Mouse (Mus musculus): ENCODE data around the gene Kcnn3. TPM values are rescaled to one million over a fixed set of nuclear protein-coding genes. Genes with fewer than 3 reads are reported as not detected.

Gene Kcnn3
- polyA plus RNA-seq, 1 experiment from 2014 or later, result 1.1 TPM

DNA sequence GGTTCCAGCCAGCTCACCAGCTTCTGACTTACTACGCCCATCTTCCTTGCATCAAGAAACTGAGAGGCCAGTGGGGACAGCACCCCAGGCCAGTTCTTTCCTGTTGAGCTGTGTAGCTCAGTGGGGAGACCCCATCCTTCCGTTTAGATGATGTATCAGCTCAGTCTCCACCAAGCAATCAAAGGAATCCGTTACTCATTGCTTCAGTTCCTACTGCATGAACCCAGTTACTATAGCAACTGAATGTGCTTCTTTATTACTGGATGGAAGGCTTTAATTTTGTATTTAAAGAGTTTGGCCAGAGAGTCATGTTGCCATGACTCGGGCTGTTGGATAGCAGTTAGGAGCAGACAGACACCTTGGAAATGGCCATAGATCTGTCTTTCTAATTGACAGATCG is 85.3 kb downstream of the Kcnn3 start:
- no peaks in the 10 kb centered on the region for H3K9me3 ChIP-seq (replicated peaks; ENCODE audit: control insufficient read depth, low read length)
- H3K9ac ChIP-seq (replicated peaks; ENCODE audit: low read length), result no peak overlapping the region
- DNase-seq (ENCODE audit: low spot score) (no peak), ATAC-seq (replicated peaks; ENCODE audit: insufficient number of reproducible peaks, low FRiP score, low TSS enrichment, low read depth) (no peak)
- no peak overlapping the region for H3K27ac ChIP-seq (replicated peaks; ENCODE audit: low read depth, low read length)
- 76% methylated on average over 5 of the region's 5 CpGs for WGBS
- no peaks in the 10 kb centered on the region for H3K36me3 ChIP-seq (replicated peaks; ENCODE audit: control insufficient read depth, insufficient read depth, low read depth, low read length)
- H3K4me1 ChIP-seq (ENCODE audit: control insufficient read depth, insufficient read depth, low read length), result no peaks in the 10 kb centered on the region
- H3K4me2 ChIP-seq (ENCODE audit: low read depth, low read length), result no peak overlapping the region
- H3K4me3 ChIP-seq (ENCODE audit: low read depth, low read length), result no peak overlapping the region
- H3K27me3 ChIP-seq (ENCODE audit: control insufficient read depth, insufficient read depth, low read length), result no peaks in the 10 kb centered on the region

DNA sequence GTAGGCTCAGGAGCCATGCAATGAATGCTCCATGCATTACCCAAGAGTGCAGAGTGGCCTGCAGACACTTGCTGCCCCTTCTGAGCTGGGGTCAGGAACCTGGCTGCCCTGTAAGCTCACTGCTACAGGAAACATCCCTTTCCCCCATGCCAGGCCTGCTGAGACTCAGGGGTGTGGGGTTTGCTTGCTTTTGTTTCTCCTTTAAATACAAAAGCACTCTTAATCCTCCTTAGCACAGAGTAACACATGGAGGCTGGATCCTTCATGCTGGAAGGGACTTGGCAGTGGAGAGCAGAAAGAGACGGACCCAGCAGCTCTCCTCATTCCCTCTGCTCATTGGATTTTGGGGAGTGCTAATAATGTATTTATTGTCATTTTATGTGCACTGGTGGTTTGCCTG is 87.4 kb downstream of the Kcnn3 start:
- no peak overlapping the region for H3K4me3 ChIP-seq (ENCODE audit: low read depth, low read length)

DNA sequence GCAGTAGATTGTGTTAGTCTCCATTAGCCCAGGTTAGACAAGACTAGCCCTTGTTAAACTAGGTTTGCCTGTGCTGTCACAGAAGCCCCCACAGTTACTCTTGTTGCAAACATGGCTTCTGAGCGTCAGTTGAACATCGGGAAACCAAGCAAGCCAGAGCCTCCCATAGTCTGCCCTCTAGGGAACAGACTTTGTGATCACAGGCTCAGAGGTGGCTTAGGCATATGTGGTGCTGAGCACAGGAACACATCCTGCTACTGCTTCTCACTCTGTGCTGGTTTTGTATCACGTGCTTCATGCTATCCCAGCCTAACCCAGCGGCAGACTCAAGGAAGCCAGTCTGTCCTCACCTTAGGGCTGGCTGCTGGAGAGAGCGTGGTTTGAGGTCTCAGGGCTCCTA is 92.1 kb downstream of the Kcnn3 start:
- DNase-seq (ENCODE audit: low spot score), result no peak
- no peak overlapping the region for H3K4me2 ChIP-seq (ENCODE audit: low read depth, low read length)
- no peaks in the 10 kb centered on the region for H3K4me1 ChIP-seq (ENCODE audit: control insufficient read depth, insufficient read depth, low read length)
- H3K9me3 ChIP-seq (replicated peaks; ENCODE audit: control insufficient read depth, low read length), result no peaks in the 10 kb centered on the region
- H3K36me3 ChIP-seq (replicated peaks; ENCODE audit: control insufficient read depth, insufficient read depth, low read depth, low read length), result no peaks in the 10 kb centered on the region
- WGBS, result 73% methylated on average over 5 of the region's 5 CpGs
- H3K27me3 ChIP-seq (ENCODE audit: control insufficient read depth, insufficient read depth, low read length), result no peaks in the 10 kb centered on the region
- H3K4me3 ChIP-seq (ENCODE audit: low read depth, low read length), result no peak overlapping the region
- no peak overlapping the region for H3K27ac ChIP-seq (replicated peaks; ENCODE audit: low read depth, low read length)
- no peak overlapping the region for H3K9ac ChIP-seq (replicated peaks; ENCODE audit: low read length)
- ATAC-seq (replicated peaks; ENCODE audit: insufficient number of reproducible peaks, low FRiP score, low TSS enrichment, low read depth), result no peak

More for the DNA sequence above, 87.4 kb downstream of the Kcnn3 start:
- H3K9me3 ChIP-seq (replicated peaks; ENCODE audit: control insufficient read depth, low read length), result no peaks in the 10 kb centered on the region
- no peak overlapping the region for H3K4me2 ChIP-seq (ENCODE audit: low read depth, low read length)
- no peaks in the 10 kb centered on the region for H3K36me3 ChIP-seq (replicated peaks; ENCODE audit: control insufficient read depth, insufficient read depth, low read depth, low read length)
- 52% methylated on average over 1 of the region's 1 CpGs for WGBS
- H3K27me3 ChIP-seq (ENCODE audit: control insufficient read depth, insufficient read depth, low read length), result no peaks in the 10 kb centered on the region
- H3K27ac ChIP-seq (replicated peaks; ENCODE audit: low read depth, low read length), result no peak overlapping the region
- ATAC-seq (replicated peaks; ENCODE audit: insufficient number of reproducible peaks, low FRiP score, low TSS enrichment, low read depth), result no peak
- no peaks in the 10 kb centered on the region for H3K4me1 ChIP-seq (ENCODE audit: control insufficient read depth, insufficient read depth, low read length)
- no peak overlapping the region for H3K9ac ChIP-seq (replicated peaks; ENCODE audit: low read length)
- peak; percentile 38 for DNase-seq (ENCODE audit: low spot score)

- no peak for ATAC-seq (replicated peaks; ENCODE audit: insufficient number of reproducible peaks, low FRiP score, low TSS enrichment, low read depth)
- H3K4me2 ChIP-seq (ENCODE audit: low read depth, low read length), result no peak overlapping the region
- 0 out of 2 replicates have a peak overlapping the region, but pooled peaks have one; percentile 20 for H3K27ac ChIP-seq (replicated peaks; ENCODE audit: low read depth, low read length)
- peak; percentile 25 for DNase-seq (ENCODE audit: low spot score)
- H3K4me1 ChIP-seq (ENCODE audit: control insufficient read depth, insufficient read depth, low read length), result no peaks in the 10 kb centered on the region
- H3K27me3 ChIP-seq (ENCODE audit: control insufficient read depth, insufficient read depth, low read length), result no peaks in the 10 kb centered on the region
- H3K36me3 ChIP-seq (replicated peaks; ENCODE audit: control insufficient read depth, insufficient read depth, low read depth, low read length), result no peaks in the 10 kb centered on the region
- H3K9me3 ChIP-seq (replicated peaks; ENCODE audit: control insufficient read depth, low read length), result no peaks in the 10 kb centered on the region
- WGBS, result 69% methylated on average over 18 of the region's 18 CpGs
- no peak overlapping the region for H3K9ac ChIP-seq (replicated peaks; ENCODE audit: low read length)
- no peak overlapping the region for H3K4me3 ChIP-seq (ENCODE audit: low read depth, low read length)
These were observed 93.9 kb downstream of the Kcnn3 start for GRCm38 (mm10) chr3:89613526-89614523.

GRCm38 (mm10) chr3:89616861-89617260 is 96.9 kb downstream of the Kcnn3 start:
- H3K4me3 ChIP-seq (ENCODE audit: low read depth, low read length), result no peak overlapping the region
- H3K9me3 ChIP-seq (replicated peaks; ENCODE audit: control insufficient read depth, low read length), result no peaks in the 10 kb centered on the region
- ATAC-seq (replicated peaks; ENCODE audit: insufficient number of reproducible peaks, low FRiP score, low TSS enrichment, low read depth) (no peak), DNase-seq (ENCODE audit: low spot score) (no peak)
- no peak overlapping the region for H3K27ac ChIP-seq (replicated peaks; ENCODE audit: low read depth, low read length)
- H3K4me2 ChIP-seq (ENCODE audit: low read depth, low read length), result no peak overlapping the region
- 68% methylated on average over 6 of the region's 6 CpGs for WGBS
- no peaks in the 10 kb centered on the region for H3K27me3 ChIP-seq (ENCODE audit: control insufficient read depth, insufficient read depth, low read length)
- no peaks in the 10 kb centered on the region for H3K4me1 ChIP-seq (ENCODE audit: control insufficient read depth, insufficient read depth, low read length)
- H3K9ac ChIP-seq (replicated peaks; ENCODE audit: low read length), result no peak overlapping the region
- H3K36me3 ChIP-seq (replicated peaks; ENCODE audit: control insufficient read depth, insufficient read depth, low read depth, low read length), result no peaks in the 10 kb centered on the region

DNA sequence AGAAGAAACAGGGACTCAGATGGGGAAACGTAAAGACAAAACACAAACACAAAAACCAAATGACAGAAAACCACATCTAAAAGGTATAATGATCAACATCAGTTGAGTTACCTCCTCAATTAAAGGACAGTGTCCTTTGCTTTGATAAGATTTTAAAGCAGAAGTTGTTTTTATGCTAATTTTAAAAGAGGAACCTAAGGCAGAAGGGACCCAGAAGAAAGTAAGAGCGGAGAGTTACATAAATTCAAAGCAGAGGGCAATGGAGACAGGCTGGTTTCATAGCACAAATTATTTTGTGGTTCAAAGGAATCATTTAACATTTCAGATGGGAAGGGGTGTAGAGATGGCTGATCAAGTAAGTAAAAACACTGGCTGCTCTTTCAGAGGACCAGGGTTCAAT is 97.4 kb downstream of the Kcnn3 start:
- Histone ChIP-seq H3K4me2 (ENCODE audit: low read depth, low read length) (no peak overlapping the region), H3K9me3 (replicated peaks; ENCODE audit: control insufficient read depth, low read length) (no peaks in the 10 kb centered on the region), H3K4me1 (ENCODE audit: control insufficient read depth, insufficient read depth, low read length) (no peaks in the 10 kb centered on the region), H3K4me3 (ENCODE audit: low read depth, low read length) (no peak overlapping the region), H3K9ac (replicated peaks; ENCODE audit: low read length) (no peak overlapping the region), H3K36me3 (replicated peaks; ENCODE audit: control insufficient read depth, insufficient read depth, low read depth, low read length) (no peaks in the 10 kb centered on the region), H3K27ac (replicated peaks; ENCODE audit: low read depth, low read length) (no peak overlapping the region), H3K27me3 (ENCODE audit: control insufficient read depth, insufficient read depth, low read length) (no peaks in the 10 kb centered on the region)
- ATAC-seq (replicated peaks; ENCODE audit: insufficient number of reproducible peaks, low FRiP score, low TSS enrichment, low read depth) (no peak), DNase-seq (ENCODE audit: low spot score) (no peak)
- WGBS, result 91% methylated on average over 2 of the region's 2 CpGs

GRCm38 (mm10) chr3:89622825-89623224 is 102.9 kb downstream of the Kcnn3 start:
- Histone ChIP-seq H3K9me3 (replicated peaks; ENCODE audit: control insufficient read depth, low read length) (no peaks in the 10 kb centered on the region), H3K4me2 (ENCODE audit: low read depth, low read length) (no peak overlapping the region), H3K4me3 (ENCODE audit: low read depth, low read length) (no peak overlapping the region), H3K27ac (replicated peaks; ENCODE audit: low read depth, low read length) (no peak overlapping the region), H3K9ac (replicated peaks; ENCODE audit: low read length) (no peak overlapping the region), H3K27me3 (ENCODE audit: control insufficient read depth, insufficient read depth, low read length) (no peaks in the 10 kb centered on the region), H3K4me1 (ENCODE audit: control insufficient read depth, insufficient read depth, low read length) (no peaks in the 10 kb centered on the region), H3K36me3 (replicated peaks; ENCODE audit: control insufficient read depth, insufficient read depth, low read depth, low read length) (no peaks in the 10 kb centered on the region)
- peak; percentile 48; the same call in 1 of the 2 replicates for ATAC-seq (replicated peaks; ENCODE audit: insufficient number of reproducible peaks, low FRiP score, low TSS enrichment, low read depth)
- DNase-seq (ENCODE audit: low spot score), result peak; percentile 8
- WGBS, result 13% methylated on average over 6 of the region's 6 CpGs

DNA sequence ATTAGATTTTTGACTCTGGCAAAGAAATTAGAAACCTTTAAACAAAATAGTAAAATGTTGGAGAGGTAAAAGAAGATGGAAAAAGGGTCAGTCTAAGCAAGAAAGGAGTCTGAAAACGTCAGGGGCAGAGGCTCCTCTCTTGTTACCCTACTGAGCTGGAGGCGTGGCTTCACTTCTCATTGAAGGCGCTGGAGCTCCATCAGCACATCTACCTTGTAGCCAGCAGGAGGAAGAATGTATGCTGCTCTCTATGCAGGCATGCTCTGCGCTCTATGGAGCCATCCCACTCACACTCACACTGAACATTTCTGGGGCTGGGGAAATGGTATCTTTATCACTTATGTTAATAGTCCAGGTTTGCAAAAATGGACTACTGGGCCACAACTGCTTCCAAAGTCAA is 103.6 kb downstream of the Kcnn3 start:
- WGBS, result 21% methylated on average over 4 of the region's 4 CpGs

More for the DNA sequence above, 103.6 kb downstream of the Kcnn3 start:
- Histone ChIP-seq H3K4me3 (ENCODE audit: low read depth, low read length) (no peak overlapping the region), H3K4me1 (ENCODE audit: control insufficient read depth, insufficient read depth, low read length) (no peaks in the 10 kb centered on the region), H3K27ac (replicated peaks; ENCODE audit: low read depth, low read length) (no peak overlapping the region), H3K9me3 (replicated peaks; ENCODE audit: control insufficient read depth, low read length) (no peaks in the 10 kb centered on the region), H3K36me3 (replicated peaks; ENCODE audit: control insufficient read depth, insufficient read depth, low read depth, low read length) (no peaks in the 10 kb centered on the region), H3K9ac (replicated peaks; ENCODE audit: low read length) (no peak overlapping the region), H3K4me2 (ENCODE audit: low read depth, low read length) (no peak overlapping the region), H3K27me3 (ENCODE audit: control insufficient read depth, insufficient read depth, low read length) (no peaks in the 10 kb centered on the region)
- DNase-seq (ENCODE audit: low spot score) (peak; percentile 54), ATAC-seq (replicated peaks; ENCODE audit: insufficient number of reproducible peaks, low FRiP score, low TSS enrichment, low read depth) (no peak)
